Mouse (Mus musculus): ENCODE results near the gene Mrps7.

DNA sequence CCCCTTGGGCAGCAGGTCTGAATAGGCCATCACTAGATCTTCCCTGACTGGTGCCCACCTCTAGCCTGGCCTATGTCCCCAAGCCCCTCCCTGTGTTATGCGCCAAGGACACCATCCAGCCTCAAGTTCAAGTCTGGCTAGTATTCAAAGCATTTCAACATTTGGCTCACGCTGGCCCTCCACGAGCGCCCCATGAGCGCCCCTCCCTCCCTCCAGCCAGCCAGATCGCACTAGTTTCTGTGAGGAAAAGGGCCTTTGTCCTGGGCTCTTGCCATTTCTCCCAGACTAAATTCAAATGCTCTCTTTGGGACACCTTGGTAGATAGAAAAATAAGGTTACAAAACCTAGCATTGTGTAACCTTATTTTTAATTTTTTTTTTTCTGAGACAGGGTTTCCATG is 12.2 kb downstream of the Mrps7 start:
- TF ChIP-seq CTCF (IDR thresholded peaks at IDR 0.05; ENCODE audit: extremely low read depth, insufficient read length, insufficient replicate concordance, low read depth, low read length) (no peak), POLR2A (IDR thresholded peaks at IDR 0.05; ENCODE audit: low read depth, low read length) (no peak)

Measured in small intestine, adult 2 months (tissue).